Mouse (Mus musculus) midbrain, postnatal 0 days (tissue): ENCODE data around the gene Jakmip3. TPM values are rescaled to one million over a fixed set of nuclear protein-coding genes. Genes with fewer than 3 reads are reported as not detected.

Experiments
- ATAC-seq: fragments of 200-750 bp; cut with Nextera tagmentation; 2 replicates; pipeline ENCODE4 v1.8.0; 2017; ENCODE audit warnings: moderate number of reproducible peaks, mild to moderate bottlenecking, moderate TSS enrichment, moderate library complexity; ENCODE audit not compliant: low FRiP score
- DNase-seq: peaks from one replicate; pipeline ENCODE4 v3.0.0-alpha.2; 2015; ENCODE audit warnings: low spot score
- H3K27ac ChIP-seq: fragments of 300-500 bp; sonication (generic); 2 replicates; pipeline ENCODE4 v1.5.1; 2014; ENCODE audit warnings: low read depth, mild to moderate bottlenecking, low read length, mixed read lengths
- H3K27me3 ChIP-seq: fragments of 300-500 bp; sonication (generic); 2 replicates; pipeline ENCODE4 v1.6.1; 2014; ENCODE audit warnings: low read length, control low read depth, mixed read lengths; ENCODE audit not compliant: insufficient read depth
- H3K36me3 ChIP-seq: fragments of 300-500 bp; sonication (generic); 2 replicates; pipeline ENCODE4 v1.6.1; 2014; ENCODE audit warnings: low read length, control low read depth, mixed read lengths; ENCODE audit not compliant: insufficient read depth
- H3K4me1 ChIP-seq: fragments of 300-500 bp; sonication (generic); 2 replicates; pipeline ENCODE4 v1.6.1; 2014; ENCODE audit warnings: mild to moderate bottlenecking, control low read depth, antibody characterized with exemption, low read length, mixed read lengths; ENCODE audit not compliant: insufficient read depth
- H3K4me2 ChIP-seq: fragments of 300-500 bp; sonication (generic); 2 replicates; pipeline ENCODE4 v1.6.1; 2014; ENCODE audit warnings: low read depth, mild to moderate bottlenecking, low read length, mixed read lengths; ENCODE audit not compliant: poor library complexity, severe bottlenecking
- H3K4me3 ChIP-seq: fragments of 300-500 bp; sonication (generic); 2 replicates; pipeline ENCODE4 v1.5.1; 2014; ENCODE audit warnings: low read depth, mild to moderate bottlenecking, low read length, moderate library complexity
- H3K9ac ChIP-seq: fragments of 300-500 bp; sonication (generic); replicated peaks from 2 replicates; pipeline ENCODE4 v1.6.1; 2014; ENCODE audit warnings: mild to moderate bottlenecking, low read length, moderate library complexity, mixed read lengths; ENCODE audit not compliant: poor library complexity, severe bottlenecking
- H3K9me3 ChIP-seq: fragments of 300-500 bp; sonication (generic); 2 replicates; pipeline ENCODE4 v1.6.1; 2016; ENCODE audit warnings: low read length, control low read depth
- CTCF ChIP-seq: IDR thresholded peaks from 2 replicates; pipeline ENCODE4 v1.5.1; 2016; ENCODE audit warnings: antibody characterized with exemption, mild to moderate bottlenecking
- WGBS: fragments of 180-500 bp; shearing (Covaris S2); extraction: QIAGEN DNeasy Blood & Tissue Kit; methylation state at CpG from one replicate; pipeline ENCODE4 v1.1.7; 2014; 5-methylcytosine and 5-hydroxymethylcytosine counted together
- polyA plus RNA-seq: library from polyadenylated mRNA; unstranded; fragments of >200 nt; fragmentation: Nextera tagmentation; extraction: Ambion mirVana; gene quantifications from 2 replicates; pipeline ENCODE4 v1.2.1, GENCODE M21; 2015
- total RNA-seq: library from RNA; depleted of rRNA; stranded (reverse); fragments of >200 nt; gene quantifications from 2 replicates; pipeline ENCODE4 v1.2.3, GENCODE M21; 2014

Gene Jakmip3
- total and polyA plus RNA-seq, 2 experiments from 2014 or later = 8.5 to 19.6 TPM

DNA sequence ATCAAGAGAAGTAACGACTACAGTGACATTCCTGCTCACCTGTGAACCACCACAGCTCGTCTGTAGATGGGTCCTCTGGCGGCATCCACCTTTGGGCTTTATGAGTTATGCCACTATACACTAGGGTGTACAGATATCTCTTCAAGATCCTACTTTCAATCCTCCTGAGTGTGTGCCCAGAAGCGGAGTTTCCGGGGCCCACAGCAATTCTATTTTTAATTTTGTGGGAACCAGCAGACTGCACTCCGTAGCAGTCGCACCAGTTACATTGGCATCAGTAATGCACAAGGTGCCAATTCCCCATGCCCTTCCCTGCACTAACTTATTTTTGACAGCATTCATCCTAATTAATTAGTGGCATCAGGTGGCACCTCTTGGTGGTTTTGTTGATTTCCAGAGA lies 37.0 kb downstream of the Jakmip3 start:
- Histone ChIP-seq H3K4me2 (no peak overlapping the region), H3K9ac (no peak overlapping the region)

DNA sequence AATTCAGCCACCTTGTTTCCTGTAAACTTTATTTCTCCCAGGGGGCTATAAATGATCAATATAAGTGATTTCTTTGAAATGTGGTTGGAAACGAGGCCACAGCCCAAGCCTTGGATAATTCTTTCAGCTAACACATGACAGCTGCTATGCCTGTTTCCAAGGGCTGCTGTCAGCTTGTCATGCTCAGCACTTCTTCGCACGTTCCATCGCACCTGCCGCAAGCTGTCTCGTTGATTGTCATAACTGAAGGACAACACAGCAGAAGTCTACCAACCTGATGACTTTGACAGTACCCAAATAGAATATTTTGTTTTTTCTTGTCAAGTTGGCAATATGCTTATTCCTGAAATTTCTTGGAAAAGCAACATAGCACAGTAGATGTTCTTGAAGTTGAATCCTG lies 44.0 kb downstream of the Jakmip3 start:
- Histone ChIP-seq H3K27ac (no peak overlapping the region), H3K4me3 (no peak overlapping the region), H3K4me2 (no peak overlapping the region), H3K4me1 (no peaks in the 10 kb centered on the region), H3K36me3 (no peaks in the 10 kb centered on the region), H3K27me3 (no peaks in the 10 kb centered on the region), H3K9me3 (no peaks in the 10 kb centered on the region), H3K9ac (no peak overlapping the region)
- 86% methylated on average over 6 of the region's 6 CpGs for WGBS
- no peak for ATAC-seq
- DNase-seq = no peak
- TF ChIP-seq CTCF = no peak

More for the DNA sequence above, 37.0 kb downstream of the Jakmip3 start:
- Histone ChIP-seq H3K36me3 (no peaks in the 10 kb centered on the region), H3K4me3 (no peak overlapping the region), H3K4me1 (no peaks in the 10 kb centered on the region), H3K9me3 (no peaks in the 10 kb centered on the region), H3K27ac (no peak overlapping the region), H3K27me3 (no peaks in the 10 kb centered on the region)
- TF ChIP-seq CTCF = no peak
- WGBS = 93% methylated on average over 7 of the region's 7 CpGs
- DNase-seq = no peak
- no peak for ATAC-seq

- no peak for DNase-seq
Measured at GRCm38 (mm10) chr7:138989156-138989555, 48.6 kb downstream of the Jakmip3 start.

DNA sequence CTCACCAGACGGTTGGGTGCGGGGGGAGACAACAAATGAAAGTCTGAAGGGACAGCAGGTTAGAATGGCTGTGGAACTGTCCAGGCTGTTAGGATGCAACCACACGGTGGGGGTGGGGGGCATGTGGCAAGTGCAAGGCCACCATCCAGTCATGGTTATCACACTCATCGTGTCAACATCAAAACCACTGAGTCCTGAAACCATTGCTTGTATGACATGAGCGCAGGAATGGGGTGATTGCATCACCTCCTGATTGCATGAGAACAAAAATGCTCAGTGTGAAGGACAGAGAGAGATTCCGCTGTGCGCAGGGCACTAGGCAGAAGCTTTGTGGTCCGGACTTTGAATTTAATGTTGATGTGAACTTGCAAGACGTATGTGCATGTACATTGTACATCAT lies 62.2 kb downstream of the Jakmip3 start:
- Histone ChIP-seq H3K4me1 (0 out of 2 replicates have a peak, but pooled peaks cover 5% of the 10 kb centered on the region), H3K9ac (no peak overlapping the region), H3K27ac (no peak overlapping the region), H3K4me3 (no peak overlapping the region), H3K36me3 (peaks cover 2% of the 10 kb centered on the region; the same call in 1 of the 2 replicates), H3K9me3 (no peaks in the 10 kb centered on the region), H3K4me2 (no peak overlapping the region), H3K27me3 (no peaks in the 10 kb centered on the region)
- 87% methylated on average over 9 of the region's 9 CpGs for WGBS
- no peak for TF ChIP-seq CTCF
- DNase-seq (no peak), ATAC-seq (no peak)

More at GRCm38 (mm10) chr7:138989156-138989555, 48.6 kb downstream of the Jakmip3 start:
- WGBS = 83% methylated on average over 9 of the region's 9 CpGs
- H3K4me2 ChIP-seq = no peak overlapping the region
- H3K9me3 ChIP-seq = no peaks in the 10 kb centered on the region
- H3K9ac ChIP-seq = no peak overlapping the region
- TF ChIP-seq CTCF = no peak
- no peaks in the 10 kb centered on the region for H3K27me3 ChIP-seq
- no peak for ATAC-seq
- no peaks in the 10 kb centered on the region for H3K4me1 ChIP-seq
- no peak overlapping the region for H3K27ac ChIP-seq
- no peak overlapping the region for H3K4me3 ChIP-seq
- H3K36me3 ChIP-seq = 0 out of 2 replicates have a peak, but pooled peaks cover 5% of the 10 kb centered on the region

GRCm38 (mm10) chr7:139003250-139003649 lies 62.7 kb downstream of the Jakmip3 start:
- DNase-seq = peak; percentile 58
- Histone ChIP-seq H3K4me2 (no peak overlapping the region), H3K4me1 (0 out of 2 replicates have a peak, but pooled peaks cover 5% of the 10 kb centered on the region), H3K9me3 (no peaks in the 10 kb centered on the region), H3K36me3 (peaks cover 5% of the 10 kb centered on the region; the same call in 1 of the 2 replicates), H3K4me3 (no peak overlapping the region), H3K27ac (no peak overlapping the region), H3K9ac (no peak overlapping the region), H3K27me3 (no peaks in the 10 kb centered on the region)
- TF ChIP-seq CTCF = no peak
- ATAC-seq = no peak
- 42% methylated on average over 9 of the region's 9 CpGs for WGBS

DNA sequence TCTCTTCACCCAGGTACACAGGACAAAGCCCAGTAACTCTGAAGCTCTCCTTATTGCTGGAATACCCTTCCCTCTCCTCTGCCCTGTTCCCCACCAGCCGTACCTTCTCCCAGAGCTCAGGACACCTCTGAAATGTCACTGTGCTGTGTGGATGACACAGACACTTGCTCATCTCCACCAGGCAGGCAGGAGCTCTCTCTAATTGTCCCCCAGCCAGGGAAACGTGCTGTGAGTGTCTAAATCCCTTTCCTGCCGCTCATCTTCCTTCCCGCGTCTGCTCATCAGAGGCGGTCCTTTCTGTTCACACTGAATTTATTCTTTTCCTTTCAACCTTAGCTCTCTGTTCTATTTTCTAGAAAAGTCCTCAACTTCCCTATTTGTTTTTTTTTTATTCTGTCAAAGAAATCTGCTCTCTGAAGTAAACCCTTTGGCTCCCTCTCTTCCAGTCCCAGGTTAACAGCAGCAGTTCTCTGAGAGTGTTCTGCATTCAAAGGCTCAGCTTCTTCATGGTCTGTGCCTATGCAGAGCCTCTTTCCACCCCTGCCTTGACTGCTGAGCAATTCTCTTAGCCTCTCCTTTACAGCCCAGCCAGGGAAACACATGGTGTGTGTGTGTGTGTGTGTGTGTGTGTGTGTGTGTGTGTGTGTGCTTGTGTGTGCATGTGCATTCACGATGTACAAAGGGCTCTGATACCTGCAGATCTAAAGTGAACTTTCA lies 69.4 kb downstream of the Jakmip3 start:
- Histone ChIP-seq H3K4me1 (no peaks in the 10 kb centered on the region), H3K9ac (no peak overlapping the region), H3K27me3 (no peaks in the 10 kb centered on the region), H3K4me2 (no peak overlapping the region), H3K4me3 (no peak overlapping the region), H3K36me3 (peaks cover 7% of the 10 kb centered on the region), H3K9me3 (no peaks in the 10 kb centered on the region), H3K27ac (no peak overlapping the region)
- ATAC-seq (no peak), DNase-seq (no peak)
- no peak for TF ChIP-seq CTCF
- 38% methylated on average over 7 of the region's 7 CpGs for WGBS
